Mouse (Mus musculus): ENCODE results near the gene Ptma. TPM values are rescaled to one million over a fixed set of nuclear protein-coding genes. Genes with fewer than 3 reads are reported as not detected.

Ptma gene
- polyA plus RNA-seq, 1 experiment from 2014 or later, result 2,949 TPM

DNA sequence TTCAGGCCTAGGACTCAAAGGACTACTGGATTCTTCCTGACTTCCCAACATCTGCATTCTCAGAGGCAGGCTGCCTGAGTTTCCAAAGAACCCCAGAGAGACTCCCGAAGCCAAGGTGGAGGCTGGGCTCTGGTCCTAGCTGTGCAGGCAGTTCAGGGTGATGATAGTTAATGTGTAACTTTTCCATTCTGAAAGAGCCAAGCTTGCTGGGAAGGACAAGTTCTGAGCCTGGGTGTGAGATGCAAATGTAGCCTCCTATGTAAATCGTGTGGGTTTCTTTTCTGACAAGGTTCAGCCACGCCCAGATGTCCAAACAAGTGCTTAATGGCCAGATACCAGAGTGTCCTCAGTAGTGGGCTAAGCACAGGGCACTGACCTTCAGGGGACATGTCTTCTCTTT, 28.5 kb upstream of the Ptma start:
- Histone ChIP-seq H3K4me2 (no peak overlapping the region), H3K27ac (peak overlapping the region; percentile 92), H3K36me3 (no peaks in the 10 kb centered on the region), H3K9ac (no peak overlapping the region), H3K4me3 (replicated peaks) (no peak overlapping the region), H3K9me3 (replicated peaks) (no peaks in the 10 kb centered on the region), H3K27me3 (no peaks in the 10 kb centered on the region), H3K4me1 (peaks cover 59% of the 10 kb centered on the region)
- peak; percentile 25; the same call in 1 of the 2 replicates for ATAC-seq (replicated peaks; ENCODE audit: low FRiP score)
- 43% methylated on average over 3 of the region's 3 CpGs for WGBS

DNA sequence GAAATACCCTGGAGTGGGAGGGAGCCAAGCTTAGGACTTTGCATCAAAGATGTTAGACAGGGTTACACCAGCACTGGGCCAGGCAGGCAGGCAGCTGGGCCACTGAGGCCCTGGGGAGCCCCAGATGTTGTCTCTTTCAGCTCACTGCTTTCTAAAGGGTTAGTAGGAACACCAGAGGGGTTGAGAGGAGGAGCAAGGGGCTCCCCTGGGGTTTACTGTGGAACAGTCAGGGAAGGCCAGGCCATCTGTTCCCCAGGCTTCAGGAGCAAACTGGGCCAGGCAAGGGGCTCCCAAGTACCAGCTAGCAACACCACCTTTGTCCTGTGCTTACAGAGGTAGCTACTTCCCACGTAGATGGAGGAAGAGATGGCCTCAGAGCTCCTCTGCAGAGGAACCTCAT, 27.9 kb upstream of the Ptma start:
- Histone ChIP-seq H3K4me1 (peaks cover 66% of the 10 kb centered on the region), H3K4me2 (no peak overlapping the region), H3K4me3 (replicated peaks) (no peak overlapping the region), H3K9ac (no peak overlapping the region), H3K27ac (peak overlapping the region; percentile 92), H3K27me3 (no peaks in the 10 kb centered on the region), H3K36me3 (no peaks in the 10 kb centered on the region), H3K9me3 (replicated peaks) (no peaks in the 10 kb centered on the region)
- no peak for ATAC-seq (replicated peaks; ENCODE audit: low FRiP score)
- 52% methylated on average over 1 of the region's 1 CpGs for WGBS

DNA sequence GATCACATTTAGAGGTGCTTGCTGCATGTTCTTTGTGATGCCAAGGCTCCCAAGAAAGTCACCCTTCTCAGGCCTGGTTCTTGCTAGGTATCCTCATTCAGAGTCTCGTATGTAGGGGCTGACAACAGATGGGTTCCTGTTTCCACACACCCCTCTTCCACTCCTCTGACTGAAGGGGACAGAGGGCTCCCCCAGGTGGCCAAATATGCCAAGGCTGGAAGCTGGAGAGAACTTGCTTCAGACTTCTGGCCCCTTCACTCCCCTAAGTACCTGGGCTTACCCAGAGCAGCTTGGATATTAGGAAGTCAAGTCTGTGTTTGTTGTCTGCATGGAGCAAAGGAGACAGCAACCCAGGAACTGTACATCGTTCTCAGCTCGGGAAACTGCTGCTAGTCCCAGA, 26.6 kb upstream of the Ptma start:
- H3K27ac ChIP-seq, result peak overlapping the region; percentile 56; the same call in 1 of the 2 replicates
- ATAC-seq (replicated peaks; ENCODE audit: low FRiP score), result no peak
- H3K4me2 ChIP-seq, result no peak overlapping the region
- no peaks in the 10 kb centered on the region for H3K36me3 ChIP-seq
- H3K27me3 ChIP-seq, result no peaks in the 10 kb centered on the region
- H3K9ac ChIP-seq, result 0 out of 2 replicates have a peak overlapping the region, but pooled peaks have one; percentile 21
- WGBS, result 35% methylated on average over 3 of the region's 3 CpGs
- H3K9me3 ChIP-seq (replicated peaks), result no peaks in the 10 kb centered on the region
- no peak overlapping the region for H3K4me3 ChIP-seq (replicated peaks)
- H3K4me1 ChIP-seq, result peaks cover 76% of the 10 kb centered on the region

DNA sequence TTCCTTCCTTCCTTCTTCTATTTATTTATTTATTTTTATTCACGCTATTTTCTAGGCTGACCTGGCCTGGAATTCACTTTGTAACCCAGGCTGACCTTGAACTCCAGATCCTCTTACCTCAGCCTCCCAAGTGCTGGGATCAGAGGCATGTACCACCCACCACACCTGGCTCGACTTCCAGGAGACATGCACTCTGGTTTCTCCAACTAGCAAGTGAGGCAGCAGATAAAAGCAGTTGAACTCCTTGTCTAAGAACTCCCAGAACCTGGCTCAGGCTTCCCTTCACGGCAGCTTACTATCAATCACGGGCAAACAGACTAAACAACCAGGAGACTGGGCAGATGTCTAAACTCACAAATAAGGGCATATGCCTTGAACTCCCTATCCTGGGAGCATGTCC, 25.8 kb upstream of the Ptma start:
- H3K4me1 ChIP-seq, result peaks cover 84% of the 10 kb centered on the region
- WGBS, result 63% methylated on average over 4 of the region's 4 CpGs

DNA sequence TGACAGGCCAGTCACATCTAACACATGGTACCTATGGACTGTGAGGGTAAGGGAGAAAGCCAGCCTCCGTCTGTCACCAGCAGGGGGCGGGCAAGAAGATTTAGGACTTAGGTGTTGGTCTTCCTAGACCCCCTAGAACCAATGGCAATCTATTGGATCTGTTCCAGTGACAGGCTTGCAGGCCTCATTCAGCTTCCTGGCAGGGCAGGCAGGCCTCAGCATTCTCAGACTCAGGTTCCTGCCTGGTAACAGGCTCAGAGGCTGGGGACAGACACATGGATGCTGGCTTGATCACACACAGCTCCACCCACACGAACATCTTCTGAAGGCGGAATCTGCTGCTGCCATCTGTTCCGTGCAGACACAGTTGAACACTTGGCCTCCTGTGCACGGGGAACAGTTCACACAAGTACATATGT, 25.4 kb upstream of the Ptma start:
- no peaks in the 10 kb centered on the region for H3K27me3 ChIP-seq
- H3K27ac ChIP-seq, result peak overlapping the region; percentile 76
- peaks cover 88% of the 10 kb centered on the region for H3K4me1 ChIP-seq
- no peaks in the 10 kb centered on the region for H3K9me3 ChIP-seq (replicated peaks)
- ATAC-seq (replicated peaks; ENCODE audit: low FRiP score), result no peak
- no peak overlapping the region for H3K4me3 ChIP-seq (replicated peaks)
- no peak overlapping the region for H3K9ac ChIP-seq
- H3K36me3 ChIP-seq, result no peaks in the 10 kb centered on the region
- 30% methylated on average over 6 of the region's 6 CpGs for WGBS
- H3K4me2 ChIP-seq, result no peak overlapping the region

More for the DNA sequence above, 25.8 kb upstream of the Ptma start:
- peak overlapping the region; percentile 76 for H3K27ac ChIP-seq
- ATAC-seq (replicated peaks; ENCODE audit: low FRiP score), result no peak
- no peaks in the 10 kb centered on the region for H3K9me3 ChIP-seq (replicated peaks)
- H3K4me3 ChIP-seq (replicated peaks), result no peak overlapping the region
- no peak overlapping the region for H3K9ac ChIP-seq
- H3K4me2 ChIP-seq, result no peak overlapping the region
- H3K27me3 ChIP-seq, result no peaks in the 10 kb centered on the region
- no peaks in the 10 kb centered on the region for H3K36me3 ChIP-seq

DNA sequence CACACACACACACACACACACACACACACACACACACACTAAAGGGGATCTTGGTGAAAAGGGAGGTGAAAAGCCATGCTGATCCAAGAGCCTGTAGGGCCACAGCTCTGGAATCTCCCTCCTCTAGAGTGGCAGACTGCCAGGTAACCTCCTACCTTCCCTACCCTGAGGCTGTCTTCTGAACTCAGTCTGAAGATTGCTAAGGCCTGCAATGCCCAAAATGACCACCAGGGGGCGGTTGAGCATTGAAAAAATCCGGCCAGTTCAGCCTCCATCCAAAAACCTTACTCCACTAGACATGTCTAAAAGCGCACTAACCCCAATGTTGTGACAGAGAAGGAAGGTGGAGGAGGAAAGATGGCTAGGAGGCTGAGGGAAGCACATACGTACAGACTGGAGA, 25.0 kb upstream of the Ptma start:
- Histone ChIP-seq H3K9me3 (replicated peaks) (no peaks in the 10 kb centered on the region), H3K36me3 (no peaks in the 10 kb centered on the region), H3K4me3 (replicated peaks) (no peak overlapping the region), H3K9ac (no peak overlapping the region), H3K4me1 (peaks cover 92% of the 10 kb centered on the region), H3K27me3 (no peaks in the 10 kb centered on the region), H3K4me2 (no peak overlapping the region), H3K27ac (peak overlapping the region; percentile 98)
- no peak for ATAC-seq (replicated peaks; ENCODE audit: low FRiP score)
- 2% methylated on average over 4 of the region's 4 CpGs for WGBS

DNA sequence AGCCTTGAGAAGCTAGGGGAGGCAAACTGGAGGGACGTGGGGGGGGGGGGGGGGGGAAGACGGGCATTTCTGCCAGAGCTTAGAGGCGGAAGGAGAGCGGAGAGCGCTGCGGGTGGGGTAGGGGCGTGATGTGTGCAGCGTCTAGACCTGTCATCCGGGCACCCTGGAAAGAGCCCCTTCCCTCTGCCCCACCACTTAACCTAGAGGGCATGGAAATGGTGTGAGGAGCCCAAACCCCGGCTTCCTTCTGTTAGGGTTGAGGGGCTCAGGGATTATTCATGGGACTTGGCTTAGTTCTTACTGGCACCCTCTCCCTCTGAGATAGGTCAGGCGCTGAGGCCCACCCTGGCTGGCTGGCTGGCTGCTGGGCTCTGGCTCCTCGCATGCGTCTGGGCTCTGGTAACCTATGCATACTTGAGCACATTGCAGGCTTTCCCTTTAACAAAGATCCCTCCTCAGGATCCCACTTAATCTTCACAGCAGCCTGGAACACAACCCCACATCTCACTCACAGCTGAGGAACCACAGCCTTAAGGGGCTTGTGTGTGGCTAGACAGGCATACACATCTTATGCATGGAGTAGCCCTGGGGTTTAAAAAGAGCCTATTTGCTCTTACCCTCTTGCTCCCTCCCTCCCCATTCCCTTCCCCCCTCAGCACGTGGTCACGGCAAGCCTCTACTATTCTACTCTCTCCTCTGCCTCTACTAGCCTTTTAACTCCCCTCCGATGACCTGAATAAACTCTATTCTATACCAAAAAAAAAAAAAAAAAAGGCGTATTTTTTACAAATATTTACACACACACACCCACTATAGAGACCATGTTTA, 24.1 kb upstream of the Ptma start:
- no peak overlapping the region for H3K4me3 ChIP-seq (replicated peaks)
- H3K36me3 ChIP-seq, result no peaks in the 10 kb centered on the region
- peaks cover 87% of the 10 kb centered on the region for H3K4me1 ChIP-seq
- 36% methylated on average over 17 of the region's 17 CpGs for WGBS
- H3K27ac ChIP-seq, result peak overlapping the region; percentile 98
- no peak overlapping the region for H3K9ac ChIP-seq
- ATAC-seq (replicated peaks; ENCODE audit: low FRiP score), result no peak
- H3K27me3 ChIP-seq, result no peaks in the 10 kb centered on the region
- peak overlapping the region; percentile 32; the same call in 1 of the 2 replicates for H3K4me2 ChIP-seq
- no peaks in the 10 kb centered on the region for H3K9me3 ChIP-seq (replicated peaks)

DNA sequence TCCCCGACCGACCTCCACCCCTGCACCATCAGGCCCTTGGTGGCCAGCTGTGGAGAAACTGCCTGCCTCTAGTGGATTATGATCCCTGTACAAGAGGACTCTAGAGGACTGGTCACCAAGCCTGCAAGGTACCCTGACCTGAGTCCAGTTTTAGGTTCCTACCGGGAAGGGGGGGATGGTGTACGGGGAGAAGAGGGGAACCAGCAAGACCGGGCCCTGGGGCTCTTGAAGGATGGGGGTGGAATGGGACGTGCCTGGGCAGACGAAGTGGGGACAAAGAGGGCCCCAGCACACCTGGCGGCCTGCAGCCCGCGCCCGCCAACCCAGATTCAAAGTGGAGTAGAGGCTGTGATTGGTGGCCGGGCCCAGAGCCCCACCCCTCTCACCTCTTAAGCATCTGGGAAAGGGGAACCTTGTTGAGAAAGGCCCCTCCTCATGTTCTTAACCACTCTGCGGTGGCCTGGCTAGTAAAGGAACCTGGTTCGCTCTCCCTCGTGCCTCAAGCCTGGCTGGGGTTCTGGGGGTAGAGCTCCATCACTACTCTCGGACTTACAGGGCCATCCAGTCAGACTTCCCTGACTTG, 23.3 kb upstream of the Ptma start:
- Histone ChIP-seq H3K4me1 (peaks cover 78% of the 10 kb centered on the region), H3K9me3 (replicated peaks) (no peaks in the 10 kb centered on the region), H3K36me3 (no peaks in the 10 kb centered on the region), H3K4me2 (peak overlapping the region; percentile 74), H3K9ac (peak overlapping the region; percentile 66), H3K4me3 (replicated peaks) (peak overlapping the region; percentile 44), H3K27ac (peak overlapping the region; percentile 98), H3K27me3 (no peaks in the 10 kb centered on the region)
- WGBS, result 15% methylated on average over 16 of the region's 16 CpGs
- ATAC-seq (replicated peaks; ENCODE audit: low FRiP score), result peak; percentile 19

DNA sequence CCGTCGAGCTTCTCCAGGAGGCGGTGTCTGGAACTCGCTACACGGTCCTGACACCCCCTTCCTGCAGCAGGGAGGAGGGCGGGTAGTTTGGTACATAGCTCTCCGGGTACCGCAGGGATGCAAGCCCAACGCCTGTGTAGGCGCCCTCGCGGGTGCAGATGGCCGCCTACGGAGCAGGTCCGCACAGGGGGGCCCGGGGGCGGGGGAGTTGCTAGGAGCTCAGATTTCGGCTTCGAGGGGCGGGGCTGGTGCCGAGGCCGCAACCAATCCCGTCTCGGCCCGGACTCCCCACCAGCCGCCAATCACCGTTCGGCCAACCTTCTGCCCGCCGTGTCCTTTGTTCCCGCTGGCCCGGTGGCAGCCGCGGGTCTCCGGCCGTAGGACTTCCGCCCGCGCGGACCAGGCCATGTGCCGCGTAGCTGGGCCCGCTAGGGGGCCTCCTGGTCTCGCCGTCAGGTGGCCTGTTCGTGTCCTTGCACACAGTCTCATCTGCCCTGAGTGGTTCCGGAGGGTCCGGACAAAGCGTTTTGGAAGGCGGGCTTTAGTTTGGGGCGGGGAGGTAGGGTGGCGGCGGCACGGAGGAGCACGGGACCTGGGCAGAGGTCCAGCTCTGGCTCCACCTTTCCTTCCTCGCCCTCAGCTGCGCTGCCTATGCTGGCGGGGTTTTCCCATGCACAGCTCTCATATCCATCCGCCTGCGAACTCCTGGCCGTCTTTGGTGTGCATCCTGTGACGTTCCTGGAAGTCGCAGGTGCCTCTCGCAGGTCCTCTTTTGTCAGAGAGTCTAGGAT, 22.4 kb upstream of the Ptma start:
- under 1% methylated on average over 64 of the region's 64 CpGs for WGBS
- H3K36me3 ChIP-seq, result no peaks in the 10 kb centered on the region
- ATAC-seq (replicated peaks; ENCODE audit: low FRiP score), result peak; percentile 91
- peak overlapping the region; percentile 98 for H3K27ac ChIP-seq
- peak overlapping the region; percentile 74 for H3K4me2 ChIP-seq
- H3K4me1 ChIP-seq, result peaks cover 70% of the 10 kb centered on the region
- H3K9ac ChIP-seq, result peak overlapping the region; percentile 66
- H3K9me3 ChIP-seq (replicated peaks), result no peaks in the 10 kb centered on the region
- no peaks in the 10 kb centered on the region for H3K27me3 ChIP-seq
- H3K4me3 ChIP-seq (replicated peaks), result peak overlapping the region; percentile 44

DNA sequence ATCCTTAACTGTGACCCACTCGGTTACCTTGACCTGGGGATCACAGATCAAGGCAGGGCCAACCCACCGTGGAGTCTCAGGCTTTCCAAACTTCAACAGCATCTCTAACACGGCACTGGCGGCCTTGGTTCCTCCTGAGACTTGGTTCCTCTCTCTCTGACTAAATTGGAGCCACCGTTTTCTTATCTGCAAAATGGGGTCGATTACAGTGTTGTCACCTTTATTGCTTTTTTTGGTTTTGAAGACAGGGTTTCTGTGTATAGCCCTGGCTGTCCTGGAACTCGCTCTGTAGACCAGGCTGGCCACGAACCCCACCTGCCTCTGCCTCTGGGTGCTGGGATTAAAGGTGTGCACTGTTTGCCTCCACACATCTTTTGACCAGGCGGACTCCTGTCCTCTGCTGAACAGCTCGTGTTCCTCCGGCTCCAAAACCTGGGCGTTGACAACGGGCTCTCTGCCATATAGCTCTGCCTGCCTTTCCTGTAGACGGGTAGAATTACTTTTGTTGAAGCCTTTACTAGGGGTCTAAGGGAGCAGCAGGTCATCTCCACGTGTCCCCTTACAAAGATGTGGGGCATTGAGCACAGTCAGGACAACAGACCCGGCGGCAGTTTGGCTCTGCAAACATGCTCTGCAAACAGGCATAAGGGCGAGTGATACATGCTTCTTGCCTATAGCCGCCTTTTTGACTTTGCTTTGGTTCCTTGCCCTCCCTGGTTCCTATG, 21.7 kb upstream of the Ptma start:
- H3K4me1 ChIP-seq, result peaks cover 72% of the 10 kb centered on the region

DNA sequence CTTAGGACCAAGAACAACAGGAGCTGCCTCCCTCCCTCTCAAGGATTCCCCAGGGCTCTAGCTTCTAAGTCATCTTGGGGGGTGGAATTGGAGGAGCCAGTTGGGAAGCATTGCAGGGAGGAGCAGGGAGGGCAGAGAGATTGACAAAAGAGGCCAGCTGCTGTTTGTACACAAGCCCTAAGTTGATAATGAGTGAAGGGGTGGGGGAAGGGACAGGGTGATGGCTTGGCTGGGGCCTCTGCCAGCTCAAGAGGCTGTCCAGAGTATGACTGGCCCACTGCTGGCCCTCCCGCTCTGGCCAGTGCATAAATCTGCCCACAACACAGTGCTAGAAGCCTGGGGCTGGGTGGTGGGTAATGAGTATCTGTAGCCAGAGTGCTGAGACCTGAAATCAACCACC, 21.1 kb upstream of the Ptma start:
- no peaks in the 10 kb centered on the region for H3K9me3 ChIP-seq (replicated peaks)
- H3K4me3 ChIP-seq (replicated peaks), result peak overlapping the region; percentile 44; the same call in 1 of the 2 replicates
- ATAC-seq (replicated peaks; ENCODE audit: low FRiP score), result no peak
- H3K27ac ChIP-seq, result peak overlapping the region; percentile 98
- H3K36me3 ChIP-seq, result no peaks in the 10 kb centered on the region
- H3K9ac ChIP-seq, result peak overlapping the region; percentile 66
- 25% methylated on average over 1 of the region's 1 CpGs for WGBS
- peaks cover 66% of the 10 kb centered on the region for H3K4me1 ChIP-seq
- H3K27me3 ChIP-seq, result no peaks in the 10 kb centered on the region
- H3K4me2 ChIP-seq, result peak overlapping the region; percentile 74

More for the DNA sequence above, 21.7 kb upstream of the Ptma start:
- 15% methylated on average over 19 of the region's 19 CpGs for WGBS
- peak overlapping the region; percentile 44 for H3K4me3 ChIP-seq (replicated peaks)
- H3K9ac ChIP-seq, result peak overlapping the region; percentile 66
- no peaks in the 10 kb centered on the region for H3K36me3 ChIP-seq
- peak overlapping the region; percentile 98 for H3K27ac ChIP-seq
- H3K9me3 ChIP-seq (replicated peaks), result no peaks in the 10 kb centered on the region
- peak overlapping the region; percentile 74 for H3K4me2 ChIP-seq
- no peak for ATAC-seq (replicated peaks; ENCODE audit: low FRiP score)
- no peaks in the 10 kb centered on the region for H3K27me3 ChIP-seq

All from kidney, embryonic 15.5 days (tissue).